Mouse (Mus musculus) urinary bladder, postnatal 4 days (tissue): Measurements from ENCODE around the gene Aco1.
"Not testable (repeated sequence)": the region's sequence is repeated elsewhere in the genome, so short reads cannot be mapped to it uniquely, and the experiment has no call there.

Experiments
- DNase-seq, 2 experiments: peaks; one replicate each; pipeline ENCODE4 v3.0.0; 2021 to 2022; ENCODE audit warnings: low spot score in 2 of 2

Gene Aco1

GRCm38 (mm10) chr4:40142743-40143532, at the start of gene Aco1:
Aco1 (plus strand) TSS chr4:40143081.
- DNase-seq = peak; percentile 95 to 96

GRCm38 (mm10) chr4:40094974-40095373, 47.9 kb upstream of the Aco1 start:
- no peak for DNase-seq

DNA sequence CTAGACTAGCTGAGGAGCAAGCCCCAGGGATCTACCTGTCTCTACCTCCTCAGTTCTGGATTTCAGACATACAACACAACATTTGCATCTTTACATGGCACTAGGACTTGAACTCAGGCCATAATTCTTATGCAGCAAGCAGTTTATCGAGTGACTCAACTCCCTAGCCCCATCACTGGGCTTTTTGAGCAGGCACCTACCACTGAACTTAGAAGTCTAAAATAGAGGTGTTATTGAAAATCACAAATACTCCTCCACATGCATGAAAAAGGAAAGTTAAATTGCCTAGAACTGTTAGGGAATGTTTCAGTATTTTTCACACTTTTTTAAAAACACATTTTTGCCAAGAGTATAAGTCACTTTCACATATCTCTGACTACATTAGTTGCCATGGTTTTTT, 39.9 kb upstream of the Aco1 start:
- no peak for DNase-seq

GRCm38 (mm10) chr4:40106004-40106536, 36.8 kb upstream of the Aco1 start:
- no peak for DNase-seq

GRCm38 (mm10) chr4:40108030-40108429, 34.9 kb upstream of the Aco1 start:
- no peak for DNase-seq

GRCm38 (mm10) chr4:40113173-40113572, 29.7 kb upstream of the Aco1 start:
- no peak for DNase-seq

DNA sequence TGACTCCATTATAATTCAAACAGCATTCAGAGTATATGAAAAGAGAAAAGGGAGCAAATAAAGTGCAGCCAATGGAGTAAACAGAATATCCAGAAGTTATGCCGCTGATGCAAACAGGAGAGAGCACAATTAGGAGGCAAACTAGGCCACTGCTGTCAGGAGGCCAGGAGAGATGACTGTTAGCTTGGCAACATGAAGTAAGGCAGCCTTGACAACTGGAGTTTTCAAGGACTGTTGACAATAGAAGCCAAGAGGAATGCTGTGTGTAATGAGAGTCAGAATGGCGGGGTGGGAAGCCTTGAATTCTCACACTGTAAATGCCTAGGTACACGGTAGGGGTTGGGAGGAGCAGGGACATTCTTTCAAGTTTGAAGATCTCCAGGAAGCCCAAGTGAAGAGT, 21.7 kb upstream of the Aco1 start:
- no peak for DNase-seq

DNA sequence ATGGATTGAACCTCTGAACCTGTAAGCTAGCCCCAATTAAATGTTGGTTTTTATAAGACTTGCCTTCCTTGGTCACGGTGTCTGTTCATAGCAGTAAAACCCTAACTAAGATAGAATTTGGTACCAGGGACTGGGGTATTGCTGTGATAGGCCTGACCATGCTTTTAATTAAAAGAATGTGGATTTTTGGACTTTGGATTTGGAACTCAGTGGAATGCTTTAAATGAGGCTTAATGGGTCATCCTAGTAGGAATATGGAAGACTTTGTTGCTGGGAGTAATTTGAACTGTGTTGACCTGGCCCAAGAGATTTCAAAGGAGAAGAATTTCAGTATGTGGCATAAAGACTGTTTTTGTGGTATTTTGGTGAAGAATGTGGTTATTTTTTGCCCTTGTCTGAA, 20.6 kb upstream of the Aco1 start:
- not testable (repeated sequence) for DNase-seq

DNA sequence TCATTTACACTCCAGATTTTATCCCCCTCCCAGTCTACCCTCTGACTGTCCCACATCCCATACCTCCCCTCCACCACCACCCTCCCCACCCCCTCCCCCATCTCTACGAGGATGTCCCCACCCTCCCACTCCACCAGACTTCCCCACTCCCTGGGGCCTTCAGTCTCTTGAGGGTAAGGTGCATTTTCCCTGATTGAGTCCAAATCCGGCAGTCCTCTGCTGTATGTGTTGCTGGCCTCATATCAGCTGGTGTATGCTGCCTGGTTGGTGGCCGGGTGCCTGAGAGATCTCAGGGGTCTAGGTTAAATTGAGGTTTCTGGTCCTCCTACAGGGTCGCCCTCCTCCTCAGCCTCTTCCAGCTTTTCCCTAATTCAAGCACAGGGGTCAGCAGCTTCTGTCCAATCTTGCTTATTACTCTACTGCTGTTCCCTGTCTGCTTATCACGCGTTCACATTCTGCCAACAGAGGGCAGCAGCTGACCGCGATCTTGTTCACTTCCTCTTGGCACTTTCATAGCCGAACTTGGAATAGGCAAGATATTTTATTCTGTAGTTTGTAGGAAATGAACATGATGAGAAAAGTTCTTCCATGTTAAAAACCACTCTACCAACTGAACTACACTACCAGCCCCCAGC, 8.3 kb upstream of the Aco1 start:
- DNase-seq = peak; percentile 53 to 75

DNA sequence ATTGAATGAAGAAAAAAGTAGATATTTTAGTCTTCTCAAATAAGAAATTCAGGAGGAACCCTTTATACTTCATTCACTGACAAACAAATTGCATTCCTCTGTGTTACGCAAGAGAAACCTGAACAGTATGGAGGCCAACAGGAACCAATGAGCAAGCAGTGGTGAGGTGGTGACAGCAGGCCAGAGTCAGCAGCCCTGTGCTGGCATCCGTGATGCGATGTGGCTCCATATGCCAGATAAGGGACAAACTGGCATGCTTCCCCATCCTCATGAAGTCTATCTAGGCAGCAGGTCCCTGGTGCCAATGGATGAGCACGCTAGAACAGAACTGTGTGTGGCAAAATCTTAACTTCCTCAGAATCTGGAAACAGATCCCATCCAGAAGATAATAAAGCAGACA, 6.4 kb upstream of the Aco1 start:
- DNase-seq = no peak

DNA sequence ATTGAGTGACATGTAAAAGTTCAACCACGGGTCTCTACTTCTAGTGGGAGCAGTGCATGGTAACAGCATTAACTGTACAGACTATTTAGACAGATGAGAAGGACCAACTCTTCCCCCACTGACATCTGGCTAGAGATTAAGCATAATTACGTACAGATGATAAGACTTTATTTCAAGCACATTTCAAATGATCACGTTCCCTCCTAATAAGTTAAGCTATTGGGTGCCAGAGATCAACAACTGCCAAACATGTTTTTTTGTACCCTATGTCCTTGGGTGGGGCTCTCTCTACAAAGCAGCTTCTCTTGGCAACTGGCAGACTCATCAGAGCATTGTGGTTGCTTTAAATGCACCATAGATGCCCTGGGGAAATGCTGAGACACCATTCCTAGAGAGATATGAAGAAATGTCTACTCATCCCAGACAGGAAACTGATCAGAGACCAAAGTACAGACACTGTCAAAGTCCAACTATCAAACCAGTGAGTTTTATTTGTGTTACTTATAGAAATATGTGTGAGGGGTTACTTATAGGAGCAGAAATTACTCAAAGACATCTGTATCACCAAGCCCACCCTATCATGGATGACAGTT, 3.1 kb upstream of the Aco1 start:
- DNase-seq = no peak

GRCm38 (mm10) chr4:40143533-40143871, 621 bp downstream of the Aco1 start:
- no peak for DNase-seq

DNA sequence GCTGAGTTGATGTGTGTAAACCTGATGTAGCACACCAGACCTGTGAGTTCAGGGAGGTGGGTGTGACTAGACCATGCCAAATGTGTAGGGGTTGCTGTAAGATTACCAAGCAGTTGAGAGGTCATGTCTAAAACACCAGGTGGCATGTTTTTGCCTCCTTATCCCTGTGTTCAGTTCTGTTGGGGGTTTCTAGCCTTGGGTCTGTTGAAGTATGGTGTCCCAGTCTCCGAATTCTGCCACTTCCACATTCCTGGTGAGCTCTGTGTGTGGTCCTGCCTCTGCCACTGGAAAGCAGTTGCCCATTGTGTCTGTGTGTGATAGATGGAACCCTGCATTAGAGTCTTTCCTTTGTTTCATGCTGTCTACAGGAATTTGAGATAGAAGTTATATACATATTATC, 1.7 kb downstream of the Aco1 start:
- DNase-seq = no peak

DNA sequence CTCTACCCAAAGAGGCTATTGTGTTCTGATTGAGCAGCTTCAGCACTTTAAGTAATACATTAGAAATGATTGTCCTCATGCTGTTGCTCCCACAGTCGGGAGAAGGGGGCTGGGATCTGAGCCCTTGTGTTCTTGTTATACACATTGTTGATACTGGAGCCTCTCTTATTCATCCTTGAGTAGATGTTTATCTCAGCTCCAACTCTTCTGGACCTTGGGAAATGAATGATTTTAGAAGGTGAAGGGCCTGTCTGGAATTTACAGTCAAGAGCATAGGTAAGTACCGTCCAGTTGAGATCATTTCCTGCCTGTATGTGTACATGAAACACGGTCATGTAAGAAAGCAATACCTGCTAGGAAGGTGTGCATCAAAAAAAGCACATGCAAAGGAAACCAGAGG, 2.1 kb downstream of the Aco1 start:
- DNase-seq = no peak

DNA sequence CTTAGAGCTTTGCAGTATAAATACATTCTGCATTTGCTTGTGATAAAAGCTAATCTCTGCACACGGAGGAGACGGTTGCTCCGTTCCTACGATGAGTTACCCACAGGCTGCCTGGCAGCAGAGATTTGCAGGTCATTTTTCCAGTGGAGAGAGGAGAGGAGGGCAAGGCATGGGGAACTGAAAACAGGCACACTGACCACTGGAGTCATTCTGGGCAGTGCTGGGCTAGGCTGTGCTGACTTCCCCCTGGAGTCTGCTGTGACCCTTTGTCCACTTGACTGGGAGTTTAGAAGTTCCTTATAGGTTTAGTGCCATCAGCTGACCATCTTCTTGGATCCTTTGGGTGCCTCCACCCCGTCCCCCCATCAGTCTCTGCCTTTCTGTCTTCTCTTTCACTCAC, 5.4 kb downstream of the Aco1 start:
- no peak for DNase-seq

- DNase-seq = no peak
Observed at GRCm38 (mm10) chr4:40150046-40150445, 7.2 kb downstream of the Aco1 start.

GRCm38 (mm10) chr4:40152771-40153170, 9.9 kb downstream of the Aco1 start:
- DNase-seq = no peak

DNA sequence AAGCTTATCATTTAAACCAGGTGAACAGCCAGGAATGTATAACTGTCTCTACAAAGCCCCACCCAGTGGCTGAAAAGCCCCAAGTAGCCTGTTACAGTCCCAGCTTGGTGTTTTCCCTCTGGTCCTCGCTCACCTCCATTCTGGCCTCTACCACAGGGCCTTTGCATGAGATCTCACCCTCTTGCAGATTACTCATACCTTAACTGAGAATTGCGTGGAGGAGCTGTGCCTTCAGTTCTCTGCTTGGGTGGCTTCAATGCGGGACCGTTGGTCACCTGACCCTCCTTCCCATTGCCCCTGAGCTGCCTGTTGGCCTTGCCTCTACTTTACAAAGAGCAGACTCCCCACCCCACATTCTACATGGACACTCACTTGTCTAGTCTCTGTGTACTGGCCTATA, 10.6 kb downstream of the Aco1 start:
- no peak for DNase-seq

GRCm38 (mm10) chr4:40154751-40155150, 11.9 kb downstream of the Aco1 start:
- no peak for DNase-seq

- no peak for DNase-seq
Observed at GRCm38 (mm10) chr4:40155467-40155999, 12.7 kb downstream of the Aco1 start.

DNA sequence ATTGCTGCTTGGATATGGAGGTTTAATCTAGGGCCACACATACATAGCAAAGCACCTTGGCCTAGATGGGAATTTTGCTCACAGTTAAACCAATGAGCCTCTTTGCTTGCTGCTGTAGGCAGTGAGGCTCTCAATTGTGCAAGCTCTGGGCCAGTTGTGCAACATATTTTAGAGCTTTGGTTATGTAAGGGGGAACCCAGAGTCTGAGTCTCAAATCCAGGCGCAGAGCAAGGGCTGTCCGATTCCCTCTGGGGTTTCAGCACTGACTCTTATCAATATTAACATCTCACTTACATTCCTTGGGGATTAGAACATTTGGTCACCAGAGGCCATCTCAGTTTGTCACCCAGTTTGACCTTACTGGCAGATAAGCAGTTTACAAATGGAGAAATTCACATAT, 13.3 kb downstream of the Aco1 start:
- no peak for DNase-seq

GRCm38 (mm10) chr4:40156582-40157499, 14.0 kb downstream of the Aco1 start:
- no peak for DNase-seq
